Mouse (Mus musculus) lung, adult 2 months (tissue): ENCODE results near the gene Pcdh15. TPM values are rescaled to one million over a fixed set of nuclear protein-coding genes. Genes with fewer than 3 reads are reported as not detected.

ENCODE experiments used
- DNase-seq: peaks from one replicate; pipeline ENCODE4 v3.0.0; 2022
- H3K4me1 ChIP-seq: fragments of 200-500 bp; 2 replicates; pipeline ENCODE4 v1.6.1; 2011; ENCODE audit warnings: low read length; ENCODE audit not compliant: control insufficient read depth, insufficient read depth
- H3K4me3 ChIP-seq: fragments of 200-500 bp; replicated peaks from 2 replicates; pipeline ENCODE3; 2011; ENCODE audit warnings: low read depth, mild to moderate bottlenecking, control low read depth, low read length; ENCODE audit errors: extremely low read depth
- CTCF ChIP-seq: fragments of 200-500 bp; IDR thresholded peaks from 2 replicates; pipeline ENCODE4 v1.5.1; 2011; ENCODE audit warnings: mild to moderate bottlenecking, low read length, control low read depth; ENCODE audit not compliant: insufficient read depth
- POLR2A ChIP-seq: fragments of 200-500 bp; IDR thresholded peaks from 2 replicates; pipeline ENCODE4 v1.6.1; 2011; ENCODE audit warnings: low read depth, mild to moderate bottlenecking, control low read depth, low read length, borderline replicate concordance; ENCODE audit errors: extremely low read depth
- WGBS: fragments of 180-500 bp; shearing (Covaris S2); methylation state at CpG from one replicate; pipeline ENCODE4 v1.1.7; 2018; 5-methylcytosine and 5-hydroxymethylcytosine counted together
- polyA plus RNA-seq: library from polyadenylated mRNA; depleted of rRNA; stranded (reverse); fragments of >200 nt; gene quantifications from 2 replicates; pipeline ENCODE4 v1.2.3, GENCODE M21; 2012

The Pcdh15 gene
- polyA plus RNA-seq, 1 experiment: 0.05 TPM

GRCm38 (mm10) chr10:73947799-73948198 lies 848.7 kb downstream of the Pcdh15 start:
- 26% methylated on average over 2 of the region's 2 CpGs for WGBS
- TF ChIP-seq CTCF: no peak
- no peak for TF ChIP-seq POLR2A
- H3K4me1 ChIP-seq: no peaks in the 10 kb centered on the region
- DNase-seq: no peak
- H3K4me3 ChIP-seq: no peak overlapping the region

DNA sequence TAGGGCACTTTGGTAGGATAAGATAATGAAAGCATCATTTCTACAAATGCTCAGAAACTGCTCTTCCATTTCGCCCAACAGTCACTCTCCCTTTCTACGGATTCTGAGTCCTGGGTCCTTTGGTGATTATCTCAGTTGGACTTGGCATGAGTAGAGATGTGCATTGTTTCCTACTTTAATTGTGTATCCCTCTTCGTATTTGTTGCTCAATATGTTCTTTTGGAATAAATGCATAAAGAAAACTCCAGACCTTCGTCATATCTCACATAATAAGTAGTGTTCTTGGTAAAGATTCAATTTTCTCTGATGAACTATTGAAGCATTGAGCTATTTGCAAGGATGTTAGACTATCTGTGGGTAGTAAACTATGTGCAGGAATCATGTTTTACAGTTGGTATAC lies 854.2 kb downstream of the Pcdh15 start:
- DNase-seq: no peak
- no peak for TF ChIP-seq CTCF
- no peak for TF ChIP-seq POLR2A
- no peak overlapping the region for H3K4me3 ChIP-seq
- no peaks in the 10 kb centered on the region for H3K4me1 ChIP-seq
- WGBS: 64% methylated on average over 4 of the region's 4 CpGs

- no peak for DNase-seq
- 81% methylated on average over 5 of the region's 5 CpGs for WGBS
- Histone ChIP-seq H3K4me1 (no peaks in the 10 kb centered on the region), H3K4me3 (no peak overlapping the region)
- no peak for TF ChIP-seq CTCF
- no peak for TF ChIP-seq POLR2A
These were observed 884.9 kb downstream of the Pcdh15 start for GRCm38 (mm10) chr10:73984057-73984456.

- Histone ChIP-seq H3K4me1 (no peaks in the 10 kb centered on the region), H3K4me3 (no peak overlapping the region)
- no peak for TF ChIP-seq CTCF
- TF ChIP-seq POLR2A: no peak
- no peak for DNase-seq
- 26% methylated on average over 1 of the region's 1 CpGs for WGBS
These were observed 909.7 kb downstream of the Pcdh15 start for GRCm38 (mm10) chr10:74008836-74009235.

GRCm38 (mm10) chr10:74023091-74023490 lies 923.9 kb downstream of the Pcdh15 start:
- H3K4me1 ChIP-seq: no peaks in the 10 kb centered on the region
- WGBS: 90% methylated on average over 1 of the region's 1 CpGs
- H3K4me3 ChIP-seq: no peak overlapping the region
- DNase-seq: no peak
- no peak for TF ChIP-seq CTCF
- TF ChIP-seq POLR2A: no peak

GRCm38 (mm10) chr10:74053059-74053458 lies 953.9 kb downstream of the Pcdh15 start:
- no peak overlapping the region for H3K4me3 ChIP-seq
- H3K4me1 ChIP-seq: no peaks in the 10 kb centered on the region
- DNase-seq: no peak
- TF ChIP-seq POLR2A: no peak
- no peak for TF ChIP-seq CTCF
- WGBS: 51% methylated on average over 9 of the region's 9 CpGs

DNA sequence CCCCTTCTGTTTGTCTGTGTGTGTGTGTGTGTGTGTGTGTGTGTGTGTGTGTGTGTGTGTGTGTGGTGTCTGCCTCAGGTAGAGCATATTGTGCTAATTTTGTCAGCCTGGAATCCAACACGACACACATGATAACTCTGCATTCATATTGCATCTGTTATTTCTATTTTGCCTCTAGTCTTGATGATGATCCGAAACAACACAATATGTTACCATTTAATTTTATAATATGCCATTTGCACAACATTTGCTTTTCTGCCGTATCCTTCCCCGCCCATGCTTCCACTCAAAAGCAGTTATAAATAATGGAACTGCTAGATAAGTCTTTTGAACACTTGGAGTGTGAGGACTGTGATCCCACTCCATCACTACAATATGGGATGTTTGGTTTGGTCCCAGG lies 987.5 kb downstream of the Pcdh15 start:
- Histone ChIP-seq H3K4me3 (no peak overlapping the region), H3K4me1 (no peaks in the 10 kb centered on the region)
- DNase-seq: no peak
- no peak for TF ChIP-seq CTCF
- TF ChIP-seq POLR2A: no peak
- WGBS: 82% methylated on average over 4 of the region's 4 CpGs

GRCm38 (mm10) chr10:74098296-74098695 lies 999.2 kb downstream of the Pcdh15 start:
- Histone ChIP-seq H3K4me1 (no peaks in the 10 kb centered on the region), H3K4me3 (no peak overlapping the region)
- DNase-seq: no peak
- TF ChIP-seq POLR2A: no peak
- 82% methylated on average over 1 of the region's 1 CpGs for WGBS

GRCm38 (mm10) chr10:74114107-74114506 lies 1015.0 kb downstream of the Pcdh15 start:
- 68% methylated on average over 1 of the region's 1 CpGs for WGBS

DNA sequence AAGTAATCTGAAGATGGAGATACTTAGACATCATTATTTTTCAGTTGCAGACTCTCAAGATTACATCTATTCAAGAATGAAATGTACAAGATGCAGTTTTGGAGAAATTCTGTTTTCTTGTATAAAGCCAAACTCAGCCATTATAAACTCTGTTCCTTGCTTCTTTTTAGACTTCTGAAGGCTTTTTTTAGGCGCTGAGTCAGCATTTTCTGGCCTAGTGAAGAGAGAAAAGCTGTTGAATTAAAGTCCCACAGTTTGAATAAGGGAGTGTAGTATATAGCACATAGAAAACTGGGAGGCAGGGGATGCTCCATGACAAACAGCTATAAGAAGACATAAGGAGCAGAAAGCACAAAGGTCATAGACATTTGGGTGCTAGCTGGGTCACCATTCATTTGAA lies 1017.7 kb downstream of the Pcdh15 start:
- DNase-seq: no peak
- no peak overlapping the region for H3K4me3 ChIP-seq
- H3K4me1 ChIP-seq: no peaks in the 10 kb centered on the region
- TF ChIP-seq POLR2A (no peak), CTCF (no peak)
- WGBS: 35% methylated on average over 1 of the region's 1 CpGs

More at GRCm38 (mm10) chr10:74114107-74114506, 1015.0 kb downstream of the Pcdh15 start:
- no peak for DNase-seq
- TF ChIP-seq CTCF (no peak), POLR2A (no peak)
- no peaks in the 10 kb centered on the region for H3K4me1 ChIP-seq
- H3K4me3 ChIP-seq: no peak overlapping the region
